Mouse (Mus musculus) cortical plate, adult 2 months (tissue): Measurements from ENCODE around the gene Ryr1.

Experiments used
- CTCF ChIP-seq: fragments of 200-500 bp; IDR thresholded peaks from 2 replicates; pipeline ENCODE4 v1.5.1; 2011; ENCODE audit warnings: mild to moderate bottlenecking, control low read depth, low read length; ENCODE audit not compliant: insufficient read depth; ENCODE audit errors: extremely low read depth
- POLR2A ChIP-seq: fragments of 200-500 bp; IDR thresholded peaks from 2 replicates; pipeline ENCODE4 v1.6.1; 2011; ENCODE audit warnings: mild to moderate bottlenecking, low read length, control low read depth; ENCODE audit not compliant: insufficient read depth; ENCODE audit errors: extremely low read depth

- TF ChIP-seq CTCF (no peak), POLR2A (no peak)
Observed at GRCm38 (mm10) chr7:29044302-29044701, 80.7 kb downstream of the Ryr1 start.
